Mouse (Mus musculus) MEL-GATA-1-ER (cell line): ENCODE results near the gene Spem2.
A peak's percentile ranks its signal among the peaks of the same experiment; 100 is the strongest.

Experiments used
- DNase-seq: peaks from one replicate; pipeline ENCODE4 v3.0.0-alpha.2; 2012; ENCODE audit warnings: low read depth; ENCODE audit errors: extremely low read depth

Gene Spem2

DNA sequence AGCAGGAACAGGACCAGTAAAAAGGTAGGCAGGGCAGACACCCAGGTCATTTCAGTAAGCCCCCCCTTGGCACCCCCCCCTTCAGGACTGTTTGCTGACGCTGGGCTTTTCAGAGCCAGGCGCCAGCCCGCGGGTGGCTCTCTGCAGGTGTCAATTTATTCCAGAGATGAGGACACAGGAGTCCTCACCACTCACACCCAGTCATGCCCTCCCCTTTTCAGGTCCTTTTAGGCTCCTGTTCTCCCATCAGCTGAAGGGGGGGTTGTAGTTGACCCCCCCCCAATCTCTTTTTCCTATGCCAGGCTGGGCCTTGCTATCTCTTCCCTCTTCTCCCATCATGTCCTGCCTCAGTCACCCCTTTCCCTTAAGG is 17.7 kb upstream of the Spem2 start:
- no peak for DNase-seq

DNA sequence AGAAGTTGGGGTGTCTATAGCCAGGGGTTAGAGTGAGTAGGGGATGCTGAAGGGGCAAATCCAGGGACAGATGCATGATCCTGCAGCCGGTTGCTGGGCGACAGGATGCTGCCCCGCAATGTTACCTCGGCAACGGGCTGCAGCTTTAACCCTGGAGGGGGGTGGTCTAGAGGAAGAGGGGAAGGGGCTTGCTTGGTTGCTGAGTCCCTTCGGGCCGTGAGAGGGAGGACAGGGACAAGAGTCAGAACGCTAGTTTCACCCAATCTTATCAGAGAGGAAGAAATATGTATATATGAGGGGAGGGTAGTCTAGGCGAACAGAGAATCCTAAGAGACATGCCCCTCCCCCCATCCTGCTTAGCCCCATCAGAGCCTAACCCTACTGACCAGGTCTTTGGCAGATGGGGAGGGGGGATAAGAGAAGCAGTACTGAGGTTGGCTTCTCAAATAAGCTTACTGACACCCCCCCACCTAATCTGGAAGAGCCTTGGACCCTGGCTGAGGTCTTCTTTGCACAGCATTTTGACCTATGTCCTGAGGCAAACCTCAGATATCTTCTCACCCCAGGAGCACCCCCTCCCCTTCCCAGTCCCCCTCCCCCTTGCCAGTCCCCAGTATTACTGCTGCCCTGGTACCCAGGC is 17.2 kb upstream of the Spem2 start:
- DNase-seq, result no peak

DNA sequence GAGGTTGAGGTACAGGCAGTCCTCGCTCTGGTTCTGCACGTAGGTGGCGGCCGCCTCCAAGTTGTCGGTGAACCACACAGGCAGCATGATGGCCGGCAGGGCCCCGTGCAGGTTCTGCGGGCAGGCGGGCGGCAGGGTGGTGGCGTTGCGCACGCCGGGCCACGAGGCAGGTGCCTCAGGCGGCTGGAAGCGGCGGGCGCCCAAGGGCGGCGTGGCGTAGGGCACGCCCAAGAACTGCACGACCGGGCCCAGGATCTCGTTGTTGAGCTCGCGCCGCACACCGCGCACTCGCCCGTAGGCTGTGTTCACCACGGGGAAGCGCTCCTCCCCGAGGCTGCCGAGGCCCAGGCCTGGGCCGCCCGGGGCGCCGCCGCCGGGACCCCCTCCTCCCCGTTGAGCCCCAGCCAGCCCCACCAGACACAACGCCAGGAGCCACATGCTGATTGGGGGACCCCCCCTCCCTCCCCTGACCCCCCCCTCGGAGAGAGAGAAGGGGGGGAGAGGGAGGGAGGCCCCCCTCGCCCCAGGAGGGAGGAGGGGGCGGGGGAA is 15.8 kb upstream of the Spem2 start:
- DNase-seq, result peak; percentile 29

DNA sequence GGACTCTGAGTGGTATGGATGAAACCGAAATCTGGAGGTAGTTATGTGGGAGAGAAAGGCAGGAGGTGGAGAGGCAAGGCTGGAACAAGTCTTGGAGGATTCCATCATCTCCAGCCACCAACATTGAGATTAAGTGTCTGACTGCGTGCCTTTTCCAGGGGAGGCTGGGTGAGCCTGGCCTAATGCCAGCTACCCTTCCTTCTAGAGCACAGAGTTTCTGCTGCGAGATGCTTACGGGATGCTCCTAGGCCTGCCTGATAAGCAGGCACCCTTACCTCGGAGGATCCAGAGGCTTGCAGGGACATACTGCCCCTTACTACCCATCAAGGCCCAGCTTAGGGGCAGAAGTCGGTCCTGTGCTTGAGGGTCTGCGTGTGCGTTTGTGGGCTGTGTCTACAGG is 15.3 kb upstream of the Spem2 start:
- peak; percentile 51 for DNase-seq

DNA sequence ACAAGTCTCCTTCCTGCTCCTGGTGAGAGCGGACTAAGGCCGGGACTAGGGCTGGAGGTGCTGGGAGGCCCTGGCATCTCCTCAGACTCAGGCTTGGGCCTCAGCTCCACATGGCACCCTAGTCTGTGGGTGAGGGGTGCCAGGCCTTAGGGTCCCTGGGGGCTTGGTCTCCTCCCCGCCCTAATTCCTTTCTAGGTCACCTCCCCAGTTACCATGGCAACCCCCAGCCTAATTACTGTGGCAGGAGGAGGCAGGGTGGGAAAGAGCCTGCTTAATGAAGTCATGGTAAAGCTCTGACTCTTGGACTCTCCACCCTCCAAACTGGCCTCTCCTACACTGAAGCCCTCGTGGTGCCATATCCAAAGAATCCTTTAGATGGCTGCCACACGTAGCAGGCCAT is 10.6 kb upstream of the Spem2 start:
- no peak for DNase-seq

DNA sequence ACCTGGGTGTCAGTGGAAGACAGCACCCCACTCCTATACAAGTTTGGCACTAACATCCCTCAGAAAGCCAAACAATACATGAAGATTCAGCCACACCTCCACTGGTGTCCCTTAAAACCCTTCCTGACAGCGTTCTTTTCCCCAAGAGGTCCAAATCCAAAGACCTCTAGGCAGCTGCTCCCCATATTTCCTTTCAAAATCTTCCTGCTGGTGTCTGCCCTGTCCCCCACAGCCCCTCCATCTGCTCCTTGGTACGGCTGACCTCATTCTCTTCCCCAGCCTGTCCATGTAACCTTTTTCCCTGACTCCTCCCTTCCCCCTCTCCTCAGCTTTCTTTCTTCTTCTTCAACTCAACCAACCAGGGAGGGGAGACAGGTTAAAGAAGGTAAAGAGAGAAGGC is 5.2 kb upstream of the Spem2 start:
- DNase-seq, result no peak

DNA sequence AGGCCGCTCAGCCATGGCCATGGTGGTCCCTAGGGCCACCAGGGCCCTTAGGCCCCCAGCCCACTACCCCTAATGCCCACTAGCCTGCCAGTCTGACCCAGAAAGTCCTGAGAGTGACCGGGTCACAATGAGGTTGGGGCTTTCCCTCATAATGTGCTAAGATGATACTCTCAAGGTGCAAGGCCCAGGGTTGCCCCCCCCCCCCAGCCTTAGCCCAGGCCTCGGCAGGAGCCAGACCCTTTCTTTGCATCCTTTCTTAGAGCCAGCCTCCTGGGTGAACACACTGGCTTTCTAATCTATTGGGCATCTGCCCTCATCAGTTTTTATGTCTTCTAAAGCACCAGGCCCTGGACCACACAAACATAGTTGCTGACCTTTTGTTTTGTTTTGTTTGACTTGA is 3.8 kb upstream of the Spem2 start, which contains the start of gene Spem1:
TSS of gene Spem1 (minus strand) at position 101 of the 400 bp plus-strand sequence.
- no peak for DNase-seq

DNA sequence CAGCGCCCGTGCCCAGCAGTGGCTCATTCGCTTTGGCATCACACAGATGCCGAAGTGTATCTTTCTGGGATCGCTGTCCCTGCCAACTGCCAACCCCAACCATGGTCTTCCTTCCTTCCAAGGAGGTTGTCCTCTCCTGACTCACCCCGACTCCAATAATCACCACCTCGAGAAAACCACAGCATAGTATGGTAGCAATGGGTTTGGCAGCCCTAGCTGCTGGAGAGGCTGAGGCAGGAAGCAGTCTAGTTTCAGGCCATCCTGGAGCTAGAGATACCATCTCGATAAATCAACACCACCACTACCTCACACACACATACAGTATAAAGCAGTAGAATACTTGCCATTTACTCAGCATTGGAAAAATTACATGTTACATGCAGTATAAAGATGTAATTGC is 606 bp upstream of the Spem2 start:
- no peak for DNase-seq

DNA sequence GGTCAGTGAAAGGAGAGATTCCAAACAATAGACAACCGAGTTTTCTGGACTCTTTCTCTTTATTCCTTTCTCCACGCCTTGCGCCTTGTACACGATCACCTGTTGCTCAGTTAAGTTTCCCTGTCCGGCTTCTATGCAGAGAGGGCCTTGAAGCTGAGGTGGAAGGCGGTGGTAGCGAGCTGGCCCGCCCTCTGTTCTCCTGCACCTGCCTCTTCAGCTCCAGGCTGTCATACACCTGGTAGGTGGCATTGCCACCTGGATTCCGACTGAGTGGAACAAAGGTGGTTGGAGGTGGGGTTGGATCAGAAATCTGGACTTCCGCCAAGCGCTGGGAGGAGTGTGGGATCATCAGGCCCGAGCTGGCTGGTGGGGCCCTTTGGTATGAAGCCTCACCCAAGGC is 1.7 kb downstream of the Spem2 start:
- no peak for DNase-seq

DNA sequence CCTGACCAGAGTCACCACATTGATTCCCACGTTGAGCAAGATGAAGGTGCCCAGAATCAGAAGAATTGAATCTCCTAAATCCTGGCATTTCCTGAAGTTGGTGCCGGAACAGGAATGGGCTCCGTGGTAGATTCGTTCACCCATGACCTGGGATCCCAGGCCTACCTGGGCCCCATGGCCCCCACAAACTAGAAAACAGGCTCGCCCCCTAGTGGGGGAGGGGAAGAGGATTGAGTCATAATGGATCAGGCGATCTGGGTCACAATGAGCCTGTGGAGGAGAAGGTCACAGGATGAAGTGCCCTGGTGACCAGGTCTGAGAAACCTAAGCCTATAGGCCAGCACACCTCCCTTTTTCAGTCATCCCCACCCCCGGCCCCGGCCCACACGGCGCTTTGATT is 3.1 kb downstream of the Spem2 start, which contains the start of gene Gm39566:
TSS of gene Gm39566 (minus strand) at position 144 of the 400 bp plus-strand sequence.
- no peak for DNase-seq

DNA sequence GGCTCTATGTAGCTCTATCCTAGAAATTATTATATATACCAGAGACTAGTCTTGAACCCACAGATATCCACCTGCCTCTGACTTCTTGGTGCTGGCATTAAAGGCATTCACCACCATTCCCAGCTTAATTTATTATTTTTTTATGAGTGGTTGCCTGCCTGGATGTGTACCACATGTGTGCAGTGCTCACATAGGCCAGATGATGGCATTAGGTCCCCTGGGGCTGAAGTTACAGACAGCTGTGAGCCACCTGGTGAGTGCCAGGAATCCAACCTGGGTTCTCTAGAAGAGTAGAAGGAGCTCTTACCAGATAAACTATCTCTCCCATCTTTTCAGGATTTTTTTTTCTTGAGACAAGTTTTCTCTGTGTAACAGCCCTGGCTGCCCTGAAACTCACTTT is 8.0 kb downstream of the Spem2 start:
- DNase-seq, result no peak

DNA sequence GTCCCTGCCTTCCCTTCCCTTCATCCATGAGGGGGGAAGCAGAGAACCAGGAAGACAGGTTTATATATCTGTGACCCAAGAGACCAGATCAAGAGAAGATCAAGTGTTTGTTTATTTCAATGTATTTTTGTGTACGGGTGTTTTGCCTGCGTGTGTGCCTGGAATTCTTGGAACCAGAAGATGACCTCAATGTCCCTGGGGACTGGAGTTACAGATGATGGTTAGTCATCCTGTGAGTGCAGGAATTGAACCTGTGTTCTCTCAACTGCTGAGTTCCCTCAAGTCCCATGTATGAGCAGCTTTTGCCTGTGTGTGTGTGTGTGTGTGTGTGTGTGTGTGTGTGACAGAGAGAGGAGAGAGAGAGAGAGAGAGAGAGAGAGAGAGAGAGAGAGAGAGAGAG is 10.6 kb downstream of the Spem2 start:
- DNase-seq, result no peak

DNA sequence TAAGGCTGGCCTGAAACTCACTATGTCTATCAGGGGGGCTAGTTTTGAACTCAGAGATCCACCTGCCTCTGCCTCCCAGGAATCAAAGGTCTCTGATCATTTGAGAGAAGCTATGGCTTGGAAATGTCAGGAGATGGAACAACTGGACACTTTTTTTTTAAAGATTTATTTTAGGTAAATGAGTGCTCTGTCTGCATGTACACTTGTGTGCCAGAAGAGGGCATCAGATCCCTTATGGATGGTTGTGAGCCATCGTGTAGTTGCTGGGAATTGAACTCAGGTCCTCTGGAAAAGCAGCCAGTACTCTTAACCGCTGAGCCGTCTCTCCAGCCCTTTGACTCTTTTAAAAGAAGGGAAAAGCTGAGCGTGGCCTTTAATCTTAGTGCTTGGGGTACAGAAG is 11.9 kb downstream of the Spem2 start:
- no peak for DNase-seq

DNA sequence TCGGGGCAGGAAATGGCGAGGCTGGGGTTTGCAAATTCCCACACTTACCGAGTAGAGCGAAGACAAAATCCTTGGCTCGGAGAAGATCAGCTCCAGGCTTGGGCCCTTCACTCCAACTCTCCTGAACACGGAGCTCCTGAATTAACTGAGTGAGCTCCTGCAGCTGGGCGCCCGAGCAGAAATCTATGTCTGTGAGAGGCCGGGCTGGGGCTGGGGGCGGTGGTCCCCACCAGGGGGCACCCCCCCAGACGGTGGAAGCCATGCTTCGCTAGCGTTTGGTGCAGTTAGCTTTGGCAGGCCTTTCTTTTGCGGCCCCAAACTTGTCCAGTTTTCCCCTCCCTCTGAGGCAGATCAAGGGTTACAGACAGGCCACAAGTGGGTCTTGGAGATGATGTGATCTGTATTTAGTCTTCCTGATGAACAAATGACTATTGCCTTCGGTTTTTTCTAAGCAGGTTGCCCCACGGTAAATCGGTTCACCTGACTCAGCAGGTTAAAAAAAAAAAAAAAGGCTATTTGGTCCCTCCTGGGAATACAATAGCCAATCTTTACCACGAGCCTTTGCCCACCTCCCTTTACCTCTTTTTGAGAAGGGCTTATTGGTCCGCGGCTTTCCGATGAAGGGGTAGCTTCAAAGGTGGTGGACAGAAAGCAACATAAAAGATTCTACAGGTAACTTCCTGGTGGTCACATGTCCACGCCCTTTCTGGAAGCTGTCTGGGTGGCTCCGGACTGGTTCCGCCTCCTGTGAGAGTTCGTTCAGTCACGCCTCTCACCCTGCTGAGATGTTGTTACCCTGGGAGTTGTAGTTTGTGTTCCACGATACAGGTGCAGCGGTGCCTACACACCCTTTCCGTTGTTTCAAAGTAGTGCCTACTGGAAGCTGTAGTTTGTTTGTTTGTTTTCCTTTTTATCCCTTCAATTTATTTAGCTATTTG is 13.0 kb downstream of the Spem2 start, which contains the start of gene Tmem102:
TSS of gene Tmem102 (minus strand) at position 653 of the 938 bp plus-strand sequence.
- DNase-seq, result no peak

DNA sequence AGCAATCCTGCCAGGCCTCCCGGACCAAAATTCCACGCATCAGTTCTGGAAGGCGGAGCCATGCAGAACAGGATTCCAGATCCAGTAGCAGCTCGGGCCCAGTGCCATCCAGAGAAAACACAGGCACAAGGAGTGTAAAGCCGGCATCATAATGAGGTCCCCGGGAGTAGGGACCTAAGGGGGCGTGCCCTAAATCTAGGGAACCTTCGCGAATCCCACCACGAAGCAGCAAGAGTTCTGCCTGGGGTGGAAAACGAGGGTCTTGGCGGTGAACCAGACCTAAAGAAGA is 13.7 kb downstream of the Spem2 start:
- DNase-seq, result no peak

DNA sequence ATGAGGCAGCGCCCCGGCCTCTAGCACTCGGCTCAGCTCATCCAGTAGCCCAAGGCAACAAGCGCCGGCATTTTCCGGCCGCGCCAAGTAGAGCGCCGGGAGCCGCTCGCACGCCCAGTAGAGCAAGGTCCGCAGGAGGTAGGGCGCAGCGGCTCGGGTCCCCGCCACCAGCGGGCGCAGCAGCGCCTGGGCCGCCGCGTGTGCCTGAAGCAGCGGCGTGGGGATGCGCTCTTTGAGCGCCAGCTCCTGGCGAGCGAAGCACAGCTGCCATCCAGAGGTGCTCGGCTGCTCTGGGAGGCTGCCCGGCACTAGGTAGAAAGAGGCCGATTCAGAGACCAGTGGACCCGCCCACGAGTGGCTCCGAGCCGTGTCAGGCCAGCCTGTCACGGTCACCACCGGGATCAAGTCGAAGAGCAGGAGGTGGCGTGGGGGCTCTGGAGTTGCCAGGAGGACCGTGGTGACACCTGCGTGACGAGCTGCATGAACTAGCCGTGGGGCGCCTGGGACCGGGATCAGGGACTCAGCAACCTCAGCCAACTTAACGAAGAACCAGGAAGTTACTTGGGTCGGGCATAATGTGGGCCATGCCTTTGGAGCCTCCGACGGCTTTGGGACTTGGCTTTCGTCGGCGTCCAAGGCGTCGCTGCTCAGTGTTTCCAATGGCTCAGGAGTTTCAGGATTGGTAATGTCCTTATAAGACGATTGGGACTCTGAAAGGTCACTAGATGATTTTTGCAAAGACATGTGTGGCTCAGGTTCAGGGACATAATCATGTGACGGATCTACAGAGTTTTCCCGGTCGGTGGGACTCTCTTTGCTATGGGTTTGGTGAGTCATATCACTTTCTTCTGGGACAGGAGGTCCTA is 14.2 kb downstream of the Spem2 start:
- DNase-seq, result peak; percentile 36

DNA sequence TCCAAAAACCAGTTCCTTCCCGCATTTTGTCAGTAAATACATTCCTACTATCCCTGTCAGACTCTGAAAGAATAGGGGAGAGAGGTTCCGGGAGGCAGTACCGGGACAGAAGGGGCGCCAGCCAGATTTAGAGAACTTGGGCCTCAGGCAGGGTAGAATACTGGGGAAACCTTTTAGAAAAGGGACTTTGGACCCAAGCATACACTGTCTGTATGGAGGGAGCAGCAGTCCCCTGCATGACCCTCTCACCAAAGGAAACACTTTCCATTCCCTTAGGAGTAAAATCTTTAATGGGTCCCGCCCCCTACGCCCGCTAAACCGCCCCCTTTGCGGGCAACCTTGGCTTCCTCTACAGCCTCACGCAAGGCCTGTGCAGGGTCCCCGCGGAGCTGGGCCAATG is 14.9 kb downstream of the Spem2 start:
- no peak for DNase-seq

DNA sequence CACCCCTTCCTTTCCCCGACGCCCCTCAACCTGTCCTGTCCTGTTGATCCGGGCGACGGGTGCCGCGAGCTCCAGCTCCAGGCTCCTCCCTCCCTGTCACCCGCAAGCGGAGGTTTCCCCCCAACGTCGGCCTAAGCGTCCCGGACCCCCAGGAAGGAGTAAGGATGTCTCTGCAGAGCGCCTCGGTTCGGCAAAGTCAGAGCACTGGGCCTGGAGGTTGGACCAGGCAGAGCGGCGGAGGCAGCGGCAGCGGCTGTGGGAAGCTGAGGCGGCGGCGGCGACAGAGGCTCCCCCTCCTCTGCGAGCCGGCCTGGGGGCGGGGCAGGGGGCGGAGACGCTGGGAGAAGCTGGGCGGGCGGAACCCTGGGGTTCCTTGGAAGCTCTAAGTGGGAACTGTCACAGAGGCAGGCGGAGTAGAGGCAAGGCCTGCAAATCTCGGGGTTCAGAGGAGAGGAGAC is 15.6 kb downstream of the Spem2 start:
- DNase-seq, result peak; percentile 62

DNA sequence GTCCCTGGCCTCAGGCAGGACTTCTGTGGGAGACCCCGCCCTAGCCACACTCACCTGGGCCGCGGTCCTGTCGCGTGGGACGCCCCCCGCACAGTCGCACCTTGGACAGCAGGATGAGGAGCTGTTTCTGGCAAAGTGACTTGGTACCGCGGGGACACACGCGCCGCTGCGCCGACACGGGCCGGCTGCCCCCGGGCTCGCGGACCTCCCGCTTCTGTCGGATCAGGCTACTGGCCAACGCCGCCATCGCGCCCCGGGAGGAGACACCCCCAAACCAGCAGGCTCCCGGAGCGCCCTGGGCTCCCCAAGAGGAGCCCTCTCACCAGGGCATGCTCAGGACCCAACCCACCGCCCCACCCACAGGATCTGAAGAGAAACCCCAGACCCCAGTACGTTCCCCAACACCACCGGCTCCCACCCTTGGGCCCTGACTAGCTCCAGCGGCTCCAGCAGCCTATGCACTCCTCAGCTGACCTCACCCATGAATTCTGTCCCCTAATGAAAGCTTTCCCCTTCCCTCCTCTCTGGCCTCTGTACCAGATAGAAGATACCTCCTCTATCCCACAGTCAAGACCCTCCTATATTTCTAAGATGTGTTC is 16.8 kb downstream of the Spem2 start, which contains the start of gene Fgf11:
TSS of gene Fgf11 (minus strand) at position 479 of the 599 bp plus-strand sequence.
- DNase-seq, result no peak

DNA sequence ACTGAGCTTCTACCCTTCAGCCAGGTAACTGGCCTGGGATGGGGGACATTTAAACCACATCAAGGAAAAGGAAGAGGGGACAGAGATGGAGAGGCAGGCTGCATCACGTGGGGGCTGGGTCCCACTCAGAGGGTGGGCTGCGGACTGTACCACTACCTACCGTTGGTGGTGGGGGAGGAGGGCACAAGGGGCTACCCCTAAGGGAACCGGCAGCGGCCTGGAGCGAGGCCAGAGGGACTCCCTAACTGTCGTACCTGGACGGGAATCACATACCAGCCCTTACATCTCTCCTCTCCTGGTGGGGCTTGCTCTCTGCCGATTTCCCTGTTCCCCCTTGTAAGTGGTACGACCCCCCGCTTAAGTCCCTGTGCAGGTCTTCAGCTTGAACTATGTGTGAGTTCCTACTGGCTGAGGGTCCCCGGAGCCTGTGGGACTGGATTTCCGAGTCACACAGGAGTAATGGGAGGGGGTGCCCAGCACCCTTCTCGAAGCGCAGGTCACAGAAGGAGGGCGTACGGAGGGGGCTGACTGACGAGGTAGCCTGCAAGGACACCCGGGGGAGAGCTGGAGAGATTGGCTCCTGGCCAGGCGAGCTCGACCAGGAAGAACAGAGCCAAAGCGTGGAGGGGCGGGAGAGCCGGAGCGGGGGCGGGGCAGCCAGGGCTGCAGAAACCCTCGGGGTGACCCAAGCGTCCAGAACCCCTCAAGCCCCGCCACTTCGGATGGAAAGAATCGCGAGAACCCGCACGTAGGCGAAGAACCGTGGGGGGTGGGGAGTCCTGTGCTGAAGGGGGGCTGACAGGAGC is 17.7 kb downstream of the Spem2 start:
- peak; percentile 79 for DNase-seq
